Mouse (Mus musculus) intestine, postnatal 0 days (tissue): Measurements from ENCODE around the gene Tmem132b. TPM values are rescaled to one million over a fixed set of nuclear protein-coding genes. Genes with fewer than 3 reads are reported as not detected.

Source experiments
- ATAC-seq: fragments of 200-750 bp; cut with Nextera tagmentation; 2 replicates; pipeline ENCODE4 v1.8.0; 2017; ENCODE audit warnings: mild to moderate bottlenecking, moderate TSS enrichment, moderate library complexity
- H3K27ac ChIP-seq: fragments of 300-500 bp; sonication (generic); 2 replicates; pipeline ENCODE4 v1.5.1; 2014; ENCODE audit warnings: mild to moderate bottlenecking, low read depth, low read length, moderate library complexity
- H3K27me3 ChIP-seq: fragments of 300-500 bp; sonication (generic); replicated peaks from 2 replicates; pipeline ENCODE4 v1.6.1; 2014; ENCODE audit warnings: low read length, mixed read lengths; ENCODE audit not compliant: control insufficient read depth, insufficient read depth
- H3K36me3 ChIP-seq: fragments of 300-500 bp; sonication (generic); 2 replicates; pipeline ENCODE4 v1.6.1; 2014; ENCODE audit warnings: mild to moderate bottlenecking, moderate library complexity; ENCODE audit not compliant: control insufficient read depth, insufficient read depth
- H3K4me1 ChIP-seq: fragments of 300-500 bp; sonication (generic); replicated peaks from 2 replicates; pipeline ENCODE4 v1.6.1; 2014; ENCODE audit warnings: antibody characterized with exemption, low read length, mixed read lengths; ENCODE audit not compliant: control insufficient read depth, insufficient read depth
- H3K4me2 ChIP-seq: fragments of 300-500 bp; sonication (generic); replicated peaks from 2 replicates; pipeline ENCODE4 v1.6.1; 2014; ENCODE audit warnings: low read depth, mild to moderate bottlenecking, moderate library complexity
- H3K4me3 ChIP-seq: fragments of 300-500 bp; sonication (generic); 2 replicates; pipeline ENCODE4 v1.5.1; 2014; ENCODE audit warnings: low read depth, low read length
- H3K9ac ChIP-seq: fragments of 300-500 bp; sonication (generic); 2 replicates; pipeline ENCODE4 v1.6.1; 2014; ENCODE audit warnings: mild to moderate bottlenecking, low read depth, low read length
- H3K9me3 ChIP-seq: fragments of 300-500 bp; sonication (generic); 2 replicates; pipeline ENCODE4 v1.6.1; 2016; ENCODE audit warnings: mixed run types; ENCODE audit not compliant: control insufficient read depth
- CTCF ChIP-seq: sonication (generic); IDR thresholded peaks from 2 replicates; pipeline ENCODE4 v1.5.1; 2016; ENCODE audit warnings: low read depth, mild to moderate bottlenecking, control low read depth, antibody characterized with exemption, moderate library complexity
- WGBS: fragments of 180-500 bp; shearing (Covaris S2); extraction: QIAGEN DNeasy Blood & Tissue Kit; methylation state at CpG from one replicate; pipeline ENCODE4 v1.1.7; 2014; 5-methylcytosine and 5-hydroxymethylcytosine counted together
- polyA plus RNA-seq: library from polyadenylated mRNA; unstranded; fragments of >200 nt; fragmentation: Nextera tagmentation; extraction: Ambion mirVana; gene quantifications from 2 replicates; pipeline ENCODE4 v1.2.1, GENCODE M21; 2015

Tmem132b gene
- polyA plus RNA-seq, 1 experiment from 2014 or later: 0.25 TPM

- Histone ChIP-seq H3K9ac (no peak overlapping the region), H3K36me3 (no peaks in the 10 kb centered on the region), H3K27ac (no peak overlapping the region), H3K4me3 (no peak overlapping the region), H3K9me3 (0 out of 2 replicates have a peak, but pooled peaks cover 5% of the 10 kb centered on the region), H3K27me3 (no peaks in the 10 kb centered on the region), H3K4me2 (no peak overlapping the region), H3K4me1 (no peaks in the 10 kb centered on the region)
- WGBS: 84% methylated on average over 5 of the region's 5 CpGs
- TF ChIP-seq CTCF: no peak
- no peak for ATAC-seq
Observed at GRCm38 (mm10) chr5:125807861-125808260, 276.3 kb downstream of the Tmem132b start.

GRCm38 (mm10) chr5:125829342-125829741 is 297.8 kb downstream of the Tmem132b start:
- no peaks in the 10 kb centered on the region for H3K27me3 ChIP-seq
- no peaks in the 10 kb centered on the region for H3K4me1 ChIP-seq
- H3K9me3 ChIP-seq: 0 out of 2 replicates have a peak, but pooled peaks cover 4% of the 10 kb centered on the region
- no peak for ATAC-seq
- WGBS: 74% methylated on average over 3 of the region's 3 CpGs
- no peak for TF ChIP-seq CTCF
- no peak overlapping the region for H3K4me2 ChIP-seq
- H3K36me3 ChIP-seq: no peaks in the 10 kb centered on the region
- no peak overlapping the region for H3K9ac ChIP-seq
- no peak overlapping the region for H3K27ac ChIP-seq
- no peak overlapping the region for H3K4me3 ChIP-seq

- no peak for ATAC-seq
- Histone ChIP-seq H3K9me3 (no peaks in the 10 kb centered on the region), H3K9ac (no peak overlapping the region), H3K27ac (no peak overlapping the region), H3K27me3 (no peaks in the 10 kb centered on the region), H3K36me3 (no peaks in the 10 kb centered on the region), H3K4me2 (no peak overlapping the region), H3K4me1 (no peaks in the 10 kb centered on the region), H3K4me3 (no peak overlapping the region)
- 79% methylated on average over 1 of the region's 1 CpGs for WGBS
- TF ChIP-seq CTCF: no peak
Observed at GRCm38 (mm10) chr5:125835890-125836289, 304.3 kb downstream of the Tmem132b start.

- H3K4me2 ChIP-seq: no peak overlapping the region
- H3K27ac ChIP-seq: no peak overlapping the region
- no peaks in the 10 kb centered on the region for H3K9me3 ChIP-seq
- H3K4me1 ChIP-seq: no peaks in the 10 kb centered on the region
- no peak for TF ChIP-seq CTCF
- 82% methylated on average over 5 of the region's 5 CpGs for WGBS
- no peaks in the 10 kb centered on the region for H3K36me3 ChIP-seq
- no peak overlapping the region for H3K4me3 ChIP-seq
- H3K9ac ChIP-seq: no peak overlapping the region
- no peaks in the 10 kb centered on the region for H3K27me3 ChIP-seq
- no peak for ATAC-seq
Observed at GRCm38 (mm10) chr5:125836761-125837160, 305.2 kb downstream of the Tmem132b start.

Other genes starting within 250 kb of the Tmem132b start
- 26.5 TPM in 2 replicates for gene Scarb1, start 190.7 kb upstream of the Tmem132b start, polyA plus RNA-seq
- gene Gm10382, start 142.5 kb upstream of the Tmem132b start, polyA plus RNA-seq: 0.16 and 0.24 TPM in 2 replicates
- gene Ubc, start 141.6 kb upstream of the Tmem132b start, polyA plus RNA-seq: 345 and 371 TPM in 2 replicates
- gene Dhx37, start 97.7 kb upstream of the Tmem132b start, polyA plus RNA-seq: 2.5 and 3.2 TPM in 2 replicates
- gene Bri3bp, start 90.2 kb upstream of the Tmem132b start, polyA plus RNA-seq: 35.7 and 42.8 TPM in 2 replicates
- 13.7 and 14.0 TPM in 2 replicates for gene Aacs, start 56.0 kb upstream of the Tmem132b start, polyA plus RNA-seq